Mouse (Mus musculus) c-Kit-positive CD71-negative TER-119-negative erythroid progenitor cells, embryonic 14.5 days (primary cell): ENCODE measurements around the gene Thrap3.
"Not testable (repeated sequence)": the region's sequence is repeated elsewhere in the genome, so short reads cannot be mapped to it uniquely, and the experiment has no call there.

Source experiments
- DNase-seq: peaks from one replicate; pipeline ENCODE4 v3.0.0-alpha.2; 2013; ENCODE audit warnings: low read depth

Thrap3 gene

GRCm38 (mm10) chr4:126217771-126218170, 15.2 kb upstream of the Thrap3 start:
- no peak for DNase-seq

GRCm38 (mm10) chr4:126207081-126207480, 4.5 kb upstream of the Thrap3 start:
- DNase-seq = no peak

GRCm38 (mm10) chr4:126205386-126205785, 2.8 kb upstream of the Thrap3 start:
- DNase-seq = no peak

- no peak for DNase-seq
These were observed 2.2 kb upstream of the Thrap3 start for GRCm38 (mm10) chr4:126204661-126205230.

GRCm38 (mm10) chr4:126204016-126204415, 1.5 kb upstream of the Thrap3 start:
- DNase-seq = no peak

GRCm38 (mm10) chr4:126203336-126203895, 856 bp upstream of the Thrap3 start:
- no peak for DNase-seq

- DNase-seq = peak; percentile 53
These were observed 852 bp downstream of the Thrap3 start for GRCm38 (mm10) chr4:126201514-126202302.

GRCm38 (mm10) chr4:126200656-126201055, 1.9 kb downstream of the Thrap3 start:
- no peak for DNase-seq

- no peak for DNase-seq
These were observed 2.5 kb downstream of the Thrap3 start for GRCm38 (mm10) chr4:126200036-126200435.

- no peak for DNase-seq
These were observed 3.0 kb downstream of the Thrap3 start for GRCm38 (mm10) chr4:126199556-126199955.

GRCm38 (mm10) chr4:126197485-126197884, 5.1 kb downstream of the Thrap3 start:
- no peak for DNase-seq

GRCm38 (mm10) chr4:126194916-126195315, 7.6 kb downstream of the Thrap3 start:
- DNase-seq = no peak

GRCm38 (mm10) chr4:126194216-126194615, 8.3 kb downstream of the Thrap3 start:
- no peak for DNase-seq

- no peak for DNase-seq
These were observed 11.9 kb downstream of the Thrap3 start for GRCm38 (mm10) chr4:126190636-126191035.

GRCm38 (mm10) chr4:126187096-126187495, 15.5 kb downstream of the Thrap3 start:
- no peak for DNase-seq

- no peak for DNase-seq
These were observed 19.5 kb downstream of the Thrap3 start for GRCm38 (mm10) chr4:126183034-126183433.

GRCm38 (mm10) chr4:126181170-126181957, 21.2 kb downstream of the Thrap3 start:
- no peak for DNase-seq

- not testable (repeated sequence) for DNase-seq
These were observed 26.6 kb downstream of the Thrap3 start for GRCm38 (mm10) chr4:126175980-126176379.

GRCm38 (mm10) chr4:126173800-126174199, 28.8 kb downstream of the Thrap3 start:
- DNase-seq = no peak

- DNase-seq = not testable (repeated sequence)
These were observed 31.8 kb downstream of the Thrap3 start for GRCm38 (mm10) chr4:126170737-126171136.

- DNase-seq = no peak
These were observed 33.7 kb downstream of the Thrap3 start for GRCm38 (mm10) chr4:126168851-126169250.

GRCm38 (mm10) chr4:126166084-126166483, 36.5 kb downstream of the Thrap3 start:
- DNase-seq = no peak
